Mouse (Mus musculus): Measurements from ENCODE around the gene Safb2.

DNA sequence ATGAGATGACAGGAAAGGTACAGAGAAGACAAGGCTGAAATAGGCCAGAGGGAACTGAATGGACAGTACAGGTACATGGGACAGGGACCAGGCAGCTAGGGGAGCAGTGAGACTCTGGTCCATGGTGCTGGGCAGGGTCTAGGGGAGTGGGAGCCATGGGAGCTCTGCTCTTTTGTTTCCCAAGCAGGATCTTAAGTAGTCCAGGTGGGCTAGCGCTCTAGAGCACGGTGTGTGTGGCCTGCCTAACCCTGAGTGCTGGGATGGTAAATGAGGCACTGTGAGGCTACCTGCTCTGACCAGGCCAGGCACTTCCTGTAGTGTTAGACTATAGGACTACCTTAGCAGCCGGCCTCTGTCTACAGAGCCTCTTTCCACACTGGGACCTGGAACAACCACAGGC lies 32.3 kb upstream of the Safb2 start:
- TF ChIP-seq CTCF (IDR thresholded peaks at IDR 0.05; ENCODE audit: extremely low read depth, insufficient read length, insufficient replicate concordance, low read depth, low read length) (no peak), POLR2A (IDR thresholded peaks at IDR 0.05; ENCODE audit: low read depth, low read length) (no peak)
